Mouse (Mus musculus) testis, adult 2 months (tissue): ENCODE results near the gene Adgre5.

Experiments used
- CTCF ChIP-seq: fragments of 200-500 bp; IDR thresholded peaks from 2 replicates; pipeline ENCODE4 v1.5.1; 2012; ENCODE audit warnings: low read depth, mild to moderate bottlenecking, inconsistent platforms, low read length, moderate library complexity; ENCODE audit not compliant: control insufficient read depth, insufficient read depth, insufficient replicate concordance
- POLR2A ChIP-seq: fragments of 200-500 bp; IDR thresholded peaks from 2 replicates; pipeline ENCODE4 v1.6.1; 2012; ENCODE audit warnings: low read depth, mild to moderate bottlenecking, inconsistent platforms, low read length, moderate library complexity; ENCODE audit not compliant: control insufficient read depth

GRCm38 (mm10) chr8:83693609-83694236 is 47.4 kb downstream of the Adgre5 start:
- TF ChIP-seq CTCF (no peak), POLR2A (no peak)
